26 mouse cellular contexts compared by ENCODE assay signal in the genomic region with DNA sequence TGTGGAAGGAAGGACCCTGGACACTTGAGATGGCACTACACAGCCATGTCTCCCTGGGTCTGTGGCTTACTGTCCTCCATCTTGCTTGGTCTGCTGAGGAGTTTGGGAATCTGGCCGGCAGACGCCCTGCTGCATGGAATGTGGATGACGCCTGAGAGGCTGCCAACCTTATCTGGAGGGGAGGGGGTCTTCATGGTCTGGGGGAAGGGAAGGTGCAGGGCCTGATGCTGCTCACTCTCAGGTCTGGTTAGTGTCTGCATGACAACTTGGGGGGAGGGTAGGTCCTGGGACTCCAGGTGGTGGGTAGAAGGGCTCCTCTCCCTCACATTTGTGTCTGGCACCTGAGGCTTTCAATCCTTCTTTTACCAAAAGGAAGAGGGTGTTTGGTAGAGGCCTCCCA. TPM values are rescaled to one million over a fixed set of nuclear protein-coding genes. Genes with fewer than 3 reads are reported as not detected.
A peak's percentile ranks its signal among the peaks of the same experiment; 100 is the strongest.
DNase-seq lines count a peak whose midpoint lies in the region; ATAC-seq and TF ChIP-seq lines count a peak whose summit lies in the region.
"Had no signal": no experiment of that assay in that cellular context is flagged by ENCODE, and none has a peak within 500 bp of the region (broad histone marks: within the 10 kb centered on the region; RNA-seq: fewer than 3 reads in every experiment).

No protein-coding gene starts in this region.

- no peaks in the 10 kb centered on the region for H3K36me3 ChIP-seq in heart, embryonic 11.5 days (ENCODE audit: control insufficient read depth, insufficient read depth, low read length)
- H3K36me3 ChIP-seq in intestine, embryonic 15.5 days = no peaks in the 10 kb centered on the region
- H3K36me3 ChIP-seq in intestine, postnatal 0 days (ENCODE audit: control insufficient read depth, insufficient read depth) = no peaks in the 10 kb centered on the region
- peaks cover 29% of the 10 kb centered on the region for H3K36me3 ChIP-seq in forebrain, embryonic 13.5 days (ENCODE audit: poor library complexity, severe bottlenecking)
- H3K36me3 ChIP-seq in stomach, postnatal 0 days (ENCODE audit: control insufficient read depth, insufficient read depth, low read length) = no peaks in the 10 kb centered on the region
- H3K36me3 ChIP-seq: liver, embryonic 15.5 days; neural tube, embryonic 15.5 days had no signal

- ATAC-seq in heart, embryonic 11.5 days (replicated peaks; ENCODE audit: insufficient number of reproducible peaks, low FRiP score, low TSS enrichment) = peak; percentile 22; the same call in 1 of the 2 replicates
- ATAC-seq in intestine, embryonic 15.5 days = peak; percentile 25; the same call in 1 of the 2 replicates
- no peak for ATAC-seq in intestine, postnatal 0 days
- ATAC-seq in forebrain, embryonic 13.5 days = no peak
- no peak for ATAC-seq in stomach, postnatal 0 days (ENCODE audit: low FRiP score, low TSS enrichment)
- ATAC-seq: activated CD4-positive, CD25-positive, alpha-beta regulatory T cell, adult 4 months; hindbrain, embryonic 16.5 days had no signal

- no peak for TF ChIP-seq EP300 in stomach, postnatal 0 days (optimal IDR thresholded peaks at IDR 0.05)

- H3K4me3 ChIP-seq in heart, embryonic 11.5 days (ENCODE audit: low read depth, low read length) = no peak overlapping the region
- no peak overlapping the region for H3K4me3 ChIP-seq in intestine, embryonic 15.5 days (replicated peaks)
- no peak overlapping the region for H3K4me3 ChIP-seq in intestine, postnatal 0 days (ENCODE audit: low read depth, low read length)
- no peak overlapping the region for H3K4me3 ChIP-seq in forebrain, embryonic 13.5 days
- H3K4me3 ChIP-seq in stomach, postnatal 0 days (ENCODE audit: low read depth, low read length) = no peak overlapping the region
- H3K4me3 ChIP-seq: heart, adult 2 months; liver, embryonic 15.5 days; neural tube, embryonic 15.5 days had no signal

- peaks cover 3% of the 10 kb centered on the region; the same call in 1 of the 2 replicates for H3K27me3 ChIP-seq in heart, embryonic 11.5 days (ENCODE audit: control insufficient read depth, insufficient read depth, low read length)
- peaks cover 13% of the 10 kb centered on the region for H3K27me3 ChIP-seq in intestine, embryonic 15.5 days (replicated peaks)
- peaks cover 12% of the 10 kb centered on the region for H3K27me3 ChIP-seq in intestine, postnatal 0 days (replicated peaks; ENCODE audit: control insufficient read depth, insufficient read depth, low read length)
- H3K27me3 ChIP-seq in forebrain, embryonic 13.5 days = no peaks in the 10 kb centered on the region
- peaks cover 4% of the 10 kb centered on the region; the same call in 1 of the 2 replicates for H3K27me3 ChIP-seq in stomach, postnatal 0 days (ENCODE audit: control insufficient read depth, insufficient read depth, low read length)

- peak overlapping the region; percentile 14; the same call in 1 of the 2 replicates for H3K4me2 ChIP-seq in heart, embryonic 11.5 days
- H3K4me2 ChIP-seq in intestine, embryonic 15.5 days (replicated peaks) = no peak overlapping the region
- H3K4me2 ChIP-seq in intestine, postnatal 0 days (replicated peaks; ENCODE audit: low read depth) = no peak overlapping the region
- H3K4me2 ChIP-seq in forebrain, embryonic 13.5 days = no peak overlapping the region; the same call in 1 of the 2 replicates
- H3K4me2 ChIP-seq in stomach, postnatal 0 days (replicated peaks; ENCODE audit: low read depth) = no peak overlapping the region
- H3K4me2 ChIP-seq: liver, embryonic 15.5 days had no signal

- 6% methylated on average over 3 of the region's 3 CpGs for WGBS in heart, embryonic 11.5 days (ENCODE audit: insufficient replicate concordance)
- 46% methylated on average over 3 of the region's 3 CpGs for WGBS in intestine, embryonic 15.5 days
- 58% methylated on average over 3 of the region's 3 CpGs for WGBS in intestine, postnatal 0 days
- 25% methylated on average over 3 of the region's 3 CpGs for WGBS in forebrain, embryonic 13.5 days
- 55% methylated on average over 3 of the region's 3 CpGs for WGBS in stomach, postnatal 0 days

- DNase-seq in heart, postnatal 4 days = no peak
- DNase-seq in stomach, postnatal 0 days (ENCODE audit: low spot score) = no peak
- no peak for DNase-seq in layer of hippocampus, adult 9-11 months
- DNase-seq: adrenal gland, adult 8-10 months; cerebellum, adult 18-20 months; cerebellum, postnatal 36 days; gastrocnemius, postnatal 14 days; heart, adult 2 months; heart, postnatal 36 days; kidney, adult 18-20 months; left cerebral cortex, postnatal 4 days; liver; lung, postnatal 4 days; right cerebral cortex, adult 18-20 months; right cerebral cortex, postnatal 4 days; thymus, adult 18-20 months; thymus, postnatal 36 days had no signal

- peaks cover 63% of the 10 kb centered on the region for H3K4me1 ChIP-seq in heart, embryonic 11.5 days (ENCODE audit: control insufficient read depth, insufficient read depth, low read length)
- H3K4me1 ChIP-seq in intestine, embryonic 15.5 days (replicated peaks) = peaks cover 26% of the 10 kb centered on the region
- H3K4me1 ChIP-seq in intestine, postnatal 0 days (replicated peaks; ENCODE audit: control insufficient read depth, insufficient read depth, low read length) = no peaks in the 10 kb centered on the region
- peaks cover 62% of the 10 kb centered on the region for H3K4me1 ChIP-seq in forebrain, embryonic 13.5 days
- H3K4me1 ChIP-seq in stomach, postnatal 0 days (replicated peaks; ENCODE audit: control insufficient read depth, insufficient read depth) = peaks cover 1% of the 10 kb centered on the region; the same call in 1 of the 2 replicates

- peak overlapping the region; percentile 87 for H3K27ac ChIP-seq in heart, embryonic 11.5 days (ENCODE audit: low read depth, low read length)
- 0 out of 2 replicates have a peak overlapping the region, but pooled peaks have one; percentile 10 for H3K27ac ChIP-seq in intestine, embryonic 15.5 days
- H3K27ac ChIP-seq in intestine, postnatal 0 days (ENCODE audit: low read depth, low read length) = no peak overlapping the region
- peak overlapping the region; percentile 27 for H3K27ac ChIP-seq in forebrain, embryonic 13.5 days
- no peak overlapping the region for H3K27ac ChIP-seq in stomach, postnatal 0 days (replicated peaks)
- H3K27ac ChIP-seq: heart, adult 2 months; liver, embryonic 15.5 days had no signal

- H3K9me3 ChIP-seq in heart, embryonic 11.5 days (replicated peaks; ENCODE audit: control insufficient read depth, low read length) = no peaks in the 10 kb centered on the region
- H3K9me3 ChIP-seq in intestine, embryonic 15.5 days = no peaks in the 10 kb centered on the region
- H3K9me3 ChIP-seq in intestine, postnatal 0 days (ENCODE audit: control insufficient read depth) = no peaks in the 10 kb centered on the region
- no peaks in the 10 kb centered on the region for H3K9me3 ChIP-seq in forebrain, embryonic 13.5 days (replicated peaks)
- H3K9me3 ChIP-seq in stomach, postnatal 0 days (ENCODE audit: control insufficient read depth, low read length) = no peaks in the 10 kb centered on the region
- H3K9me3 ChIP-seq: liver, embryonic 15.5 days; neural tube, embryonic 15.5 days had no signal

- no peak overlapping the region for H3K9ac ChIP-seq in heart, embryonic 11.5 days (ENCODE audit: low read depth, low read length)
- H3K9ac ChIP-seq in intestine, embryonic 15.5 days = no peak overlapping the region
- no peak overlapping the region for H3K9ac ChIP-seq in intestine, postnatal 0 days (ENCODE audit: low read depth, low read length)
- no peak overlapping the region for H3K9ac ChIP-seq in forebrain, embryonic 13.5 days
- H3K9ac ChIP-seq in stomach, postnatal 0 days (ENCODE audit: low read length) = no peak overlapping the region
- H3K9ac ChIP-seq: neural tube, embryonic 15.5 days had no signal

- TF ChIP-seq CTCF in intestine, postnatal 0 days (IDR thresholded peaks at IDR 0.05; ENCODE audit: low read depth) = no peak
- 0 out of 2 replicates have a peak, but pooled peaks have one; percentile 8 for TF ChIP-seq CTCF in stomach, postnatal 0 days (IDR thresholded peaks at IDR 0.05; ENCODE audit: low read depth)

RNA-seq across cellular contexts. Expression of gene Crb2, which starts 5.4 kb away (rescaled TPM):
- 6.1 and 6.5 TPM in 2 replicates for polyA plus RNA-seq in heart, embryonic 11.5 days (2014; fragmentation: Nextera tagmentation; extraction: Ambion mirVana)
- 1 to 10 TPM; 1.5 to 2.0 TPM for total RNA-seq in heart, postnatal 4 days (2021)
- polyA plus RNA-seq in intestine, embryonic 15.5 days (2015; fragmentation: Nextera tagmentation; extraction: Ambion mirVana) = 1.9 and 2.1 TPM in 2 replicates
- 0.51 and 0.60 TPM in 2 replicates for polyA plus RNA-seq in intestine, postnatal 0 days (2015; fragmentation: Nextera tagmentation; extraction: Ambion mirVana)
- 9.1 and 12.8 TPM in 2 replicates for polyA plus RNA-seq in forebrain, embryonic 13.5 days (2015; fragmentation: Nextera tagmentation; extraction: Ambion mirVana)
- polyA plus RNA-seq in stomach, postnatal 0 days (2015; fragmentation: Nextera tagmentation; extraction: Ambion mirVana) = 0.47 and 0.74 TPM in 2 replicates
- total RNA-seq: megakaryocyte-erythroid progenitor cell, adult 5-6 weeks had no signal

Comparison
In these comparisons a context has a peak if more than half of its experiments do, and no peak if none do; other contexts are left out.
1. ATAC-seq: peak in heart, embryonic 11.5 days (single experiment) and intestine, embryonic 15.5 days (single experiment); none in intestine, postnatal 0 days (single experiment), forebrain, embryonic 13.5 days (single experiment) and stomach, postnatal 0 days (single experiment).
2. H3K27ac ChIP-seq: peak in heart, embryonic 11.5 days (single experiment), intestine, embryonic 15.5 days (single experiment) and forebrain, embryonic 13.5 days (single experiment); none in intestine, postnatal 0 days (single experiment) and stomach, postnatal 0 days (single experiment).